Mouse (Mus musculus) E14TG2a.4 (cell line): ENCODE measurements at regions not wholly inside any gene's neighbourhood (a gene's known extent, or its start where the extent isn't known, plus 50 kb on each side); places are given as distances from the start of the nearest gene placed in this dataset.

Experiments used
- CTCF ChIP-seq: conservative IDR thresholded peaks from 2 replicates; pipeline ENCODE4 v1.5.1; 2014; ENCODE audit warnings: low read length
- NANOG ChIP-seq: IDR thresholded peaks from 2 replicates; pipeline ENCODE4 v1.6.1; 2014; ENCODE audit warnings: borderline replicate concordance, low read length, mixed read lengths

DNA sequence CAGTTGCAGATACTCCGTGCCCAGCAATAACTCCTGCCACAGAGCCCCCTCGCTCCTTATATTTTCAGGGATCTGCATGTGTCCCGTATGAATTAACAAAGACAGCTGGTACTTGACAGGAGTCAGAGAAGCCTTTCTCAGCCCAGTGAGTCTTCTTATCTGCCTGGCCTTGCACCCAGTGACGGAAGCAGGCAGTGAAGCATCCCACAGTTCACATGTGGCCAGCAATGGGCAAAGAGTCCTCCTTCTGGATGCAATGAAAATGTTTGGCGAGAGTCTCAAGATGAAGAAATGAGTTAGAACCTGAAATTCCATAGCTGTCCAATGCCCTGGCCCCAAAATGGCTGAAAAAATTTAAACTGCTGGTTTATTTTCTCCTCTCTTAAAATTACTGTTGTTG, 622.2 kb upstream of the Cdh11 start:
- no peak for TF ChIP-seq CTCF
- no peak for TF ChIP-seq NANOG
